Mouse (Mus musculus) cerebral cortex, adult 2 months (tissue): ENCODE results near the gene Wbp11.

ENCODE experiments used
- WGBS: fragments of 180-500 bp; shearing (Covaris S2); methylation state at CpG from one replicate; pipeline ENCODE4 v1.1.7; 2018; 5-methylcytosine and 5-hydroxymethylcytosine counted together

Wbp11 gene

DNA sequence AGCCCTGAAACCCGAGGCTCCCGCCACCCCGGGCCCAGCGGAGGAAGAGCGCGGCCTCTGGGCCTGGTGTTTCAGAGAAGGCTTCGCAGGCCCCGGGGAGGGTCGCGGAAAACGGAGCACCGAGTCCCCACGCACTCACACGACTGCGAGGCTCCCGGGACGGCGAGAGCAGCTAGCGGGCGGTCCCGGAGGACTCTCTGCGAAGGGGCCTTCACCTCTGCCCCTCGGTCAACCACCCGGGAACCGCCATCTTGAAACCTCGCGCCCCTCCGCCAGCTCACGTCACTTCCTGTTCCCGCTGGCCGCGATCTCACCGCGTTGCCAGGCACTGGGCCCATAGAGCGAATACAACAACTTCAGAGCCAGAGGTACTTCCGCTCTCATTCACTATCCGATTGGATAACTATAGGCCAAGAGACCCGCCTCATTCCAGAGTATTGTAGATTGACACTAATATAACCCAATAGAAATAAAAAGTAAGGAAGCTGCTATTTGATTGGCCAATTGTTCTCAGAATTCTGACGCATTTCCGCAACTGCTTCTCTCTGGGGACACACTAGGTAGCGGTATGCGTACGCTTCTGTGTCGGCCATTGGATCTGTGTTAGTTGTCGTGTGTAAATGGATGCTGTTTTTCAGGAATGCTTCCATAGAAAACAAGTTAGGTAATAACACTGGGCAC is at the start of gene Wbp11:
Gene Wbp11, minus strand, starts transcription at position 353 of the 681 bp plus-strand sequence.
- under 1% methylated on average over 45 of the region's 45 CpGs for WGBS

DNA sequence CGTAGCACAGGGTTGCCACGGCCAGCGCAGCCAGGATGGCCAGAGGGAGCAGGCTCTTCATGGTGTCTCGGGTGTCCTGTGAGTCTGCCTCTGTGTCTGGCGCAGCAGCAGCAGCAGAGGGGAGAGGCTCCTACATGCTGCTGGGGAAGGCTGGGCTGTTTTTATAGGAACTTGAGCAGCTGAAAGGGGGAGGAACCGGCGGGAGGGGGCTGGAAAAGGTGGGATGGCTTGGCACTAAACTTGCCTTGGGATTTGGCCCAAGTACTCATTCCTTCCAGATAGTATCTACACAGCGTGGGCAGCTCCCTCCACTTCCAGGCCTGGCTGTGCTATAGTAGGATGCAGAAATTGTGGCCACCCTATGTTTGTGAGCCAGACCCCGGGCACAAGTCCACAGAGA is 47.6 kb upstream of the Wbp11 start, which contains the start of gene Mgp:
Gene Mgp, minus strand, starts transcription at position 154 of the 400 bp plus-strand sequence.
- whole genome bisulfite sequencing: 34% methylated on average over 9 of the region's 9 CpGs

DNA sequence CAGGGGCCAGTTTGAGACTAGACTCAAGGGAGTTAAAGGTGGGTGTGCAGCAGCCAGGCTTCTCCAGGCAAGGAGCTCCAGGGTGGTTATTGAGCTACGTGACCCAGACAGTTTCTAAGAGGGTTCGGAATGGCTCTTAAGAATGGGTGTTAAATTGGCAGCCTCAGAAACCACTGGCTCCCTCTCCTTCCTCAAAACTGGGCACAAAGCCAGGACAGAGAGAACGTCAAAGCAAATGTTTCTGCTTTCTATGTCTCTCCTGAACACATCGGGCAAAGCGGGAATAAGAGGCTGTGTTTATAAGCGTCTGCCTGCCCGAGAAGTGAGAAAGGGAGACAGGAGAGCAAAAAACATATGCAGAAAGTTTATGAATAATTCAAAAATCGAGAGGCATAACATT is 46.6 kb upstream of the Wbp11 start:
- WGBS: 19% methylated on average over 8 of the region's 8 CpGs

DNA sequence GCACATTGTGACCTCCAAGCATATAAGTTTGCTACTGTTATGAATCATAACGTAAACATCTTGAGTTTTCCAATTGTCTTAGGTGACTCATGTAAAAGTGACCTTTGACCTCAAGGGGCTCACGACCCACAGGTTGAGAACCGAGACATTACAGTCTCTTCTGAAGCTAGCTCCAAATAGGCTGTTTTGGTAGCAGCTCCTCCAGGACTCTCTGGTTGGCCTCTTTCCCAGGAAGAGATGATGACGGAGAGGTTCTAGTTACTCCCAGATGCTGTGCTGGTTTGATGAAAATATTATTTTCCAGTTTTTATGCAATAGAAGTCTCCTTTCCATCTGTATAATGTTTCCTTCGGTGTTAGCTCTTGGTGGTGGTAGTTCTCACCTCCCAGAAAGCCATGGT is 40.9 kb upstream of the Wbp11 start:
- WGBS: 65% methylated on average over 5 of the region's 5 CpGs

DNA sequence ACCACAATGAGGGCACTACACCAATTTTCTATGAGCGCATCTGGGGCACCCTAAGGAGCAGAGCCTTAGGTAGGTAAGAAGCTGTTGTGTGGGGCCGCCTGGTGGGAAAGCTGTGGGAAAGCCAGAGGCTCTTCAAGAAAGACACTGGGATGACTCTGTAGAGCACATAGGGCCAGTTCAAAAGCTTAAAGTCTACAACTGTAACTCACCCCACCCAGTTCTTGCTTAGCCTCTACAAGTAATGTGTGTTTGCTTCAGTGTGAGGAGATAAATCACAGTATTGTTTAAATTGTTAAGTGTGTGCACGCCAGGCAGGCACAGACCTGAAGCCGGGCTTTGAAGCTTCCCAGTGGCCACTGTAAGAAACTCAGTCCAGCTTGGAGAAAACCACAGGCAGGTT is 38.1 kb upstream of the Wbp11 start:
- WGBS: 95% methylated on average over 4 of the region's 4 CpGs

DNA sequence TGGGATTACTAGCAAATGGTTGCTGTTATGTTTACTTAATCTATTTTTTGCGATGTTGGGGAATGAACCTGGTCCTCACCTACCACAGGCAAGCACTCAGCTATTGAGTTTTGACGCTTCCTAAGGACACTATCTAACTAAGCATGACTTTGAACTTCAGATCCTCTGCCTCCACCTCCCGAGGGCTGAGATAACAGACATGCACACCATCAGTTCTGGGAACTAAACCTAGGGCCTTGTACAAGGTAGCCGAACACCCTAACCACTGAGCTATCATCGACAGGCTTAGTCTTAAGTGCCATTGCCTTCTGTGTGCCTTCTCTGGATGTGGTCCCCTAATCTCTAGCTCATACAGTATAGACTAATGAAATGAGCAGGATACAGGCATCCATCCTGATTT is 37.3 kb upstream of the Wbp11 start:
- WGBS: 95% methylated on average over 5 of the region's 5 CpGs

DNA sequence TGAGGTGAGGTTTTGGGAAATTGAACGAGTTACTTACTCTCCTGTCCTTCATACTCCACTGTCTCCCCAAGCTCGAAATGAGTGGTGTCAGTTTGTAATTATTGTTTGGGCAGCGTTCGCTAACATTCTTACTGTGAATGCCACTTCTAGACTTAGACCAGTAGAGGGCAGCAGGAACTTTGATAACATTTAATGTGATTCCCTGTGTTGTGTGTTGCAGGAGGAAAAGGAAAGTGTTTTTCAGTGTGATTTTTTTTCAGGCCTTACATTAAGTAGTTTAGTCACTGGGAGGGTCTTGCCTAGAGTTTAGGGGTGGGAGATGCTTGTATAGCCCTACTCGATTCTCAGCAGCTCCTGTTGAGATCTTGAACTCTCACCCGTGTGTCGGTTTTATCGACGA is 33.0 kb upstream of the Wbp11 start:
- WGBS: 36% methylated on average over 9 of the region's 9 CpGs

DNA sequence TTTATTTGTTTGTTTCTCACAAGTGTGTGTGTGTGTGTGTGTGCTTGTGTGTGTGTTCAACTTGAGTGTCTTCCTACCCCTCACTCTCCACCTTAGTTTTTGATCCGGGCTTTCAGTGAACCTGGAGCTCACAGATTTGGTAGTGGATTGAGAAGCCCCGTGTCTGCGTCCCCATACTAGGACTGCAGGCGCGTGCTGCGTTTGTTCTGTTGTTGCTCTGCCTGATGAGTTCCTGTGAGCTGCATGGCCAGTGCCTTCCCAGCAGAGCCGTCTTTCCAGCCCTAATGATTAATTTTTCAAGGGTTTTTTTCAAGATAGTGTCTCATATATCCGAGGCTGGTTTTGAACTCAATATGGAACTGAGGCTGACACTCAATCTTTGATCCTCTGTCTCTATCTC is 30.4 kb upstream of the Wbp11 start:
- WGBS: 92% methylated on average over 8 of the region's 8 CpGs

DNA sequence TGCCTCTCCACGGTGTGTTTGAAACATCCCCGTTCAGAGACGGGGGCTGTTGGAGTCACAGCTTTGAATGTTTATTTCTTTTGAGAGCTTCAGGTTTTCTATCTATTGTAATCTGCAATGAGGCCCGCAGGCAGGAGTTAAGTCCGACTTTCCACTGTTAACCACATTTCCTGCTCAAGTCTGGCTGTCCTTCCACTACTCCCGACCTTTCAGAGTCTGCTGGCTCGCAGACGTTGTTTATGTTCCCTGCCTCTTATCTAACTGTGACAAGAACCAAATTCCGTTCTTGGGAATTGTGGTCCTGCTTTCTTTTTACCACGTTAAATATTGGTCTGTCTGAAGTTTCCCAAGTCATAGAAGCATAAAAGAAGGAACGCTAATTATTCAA is 29.8 kb upstream of the Wbp11 start:
- WGBS: 68% methylated on average over 11 of the region's 11 CpGs

DNA sequence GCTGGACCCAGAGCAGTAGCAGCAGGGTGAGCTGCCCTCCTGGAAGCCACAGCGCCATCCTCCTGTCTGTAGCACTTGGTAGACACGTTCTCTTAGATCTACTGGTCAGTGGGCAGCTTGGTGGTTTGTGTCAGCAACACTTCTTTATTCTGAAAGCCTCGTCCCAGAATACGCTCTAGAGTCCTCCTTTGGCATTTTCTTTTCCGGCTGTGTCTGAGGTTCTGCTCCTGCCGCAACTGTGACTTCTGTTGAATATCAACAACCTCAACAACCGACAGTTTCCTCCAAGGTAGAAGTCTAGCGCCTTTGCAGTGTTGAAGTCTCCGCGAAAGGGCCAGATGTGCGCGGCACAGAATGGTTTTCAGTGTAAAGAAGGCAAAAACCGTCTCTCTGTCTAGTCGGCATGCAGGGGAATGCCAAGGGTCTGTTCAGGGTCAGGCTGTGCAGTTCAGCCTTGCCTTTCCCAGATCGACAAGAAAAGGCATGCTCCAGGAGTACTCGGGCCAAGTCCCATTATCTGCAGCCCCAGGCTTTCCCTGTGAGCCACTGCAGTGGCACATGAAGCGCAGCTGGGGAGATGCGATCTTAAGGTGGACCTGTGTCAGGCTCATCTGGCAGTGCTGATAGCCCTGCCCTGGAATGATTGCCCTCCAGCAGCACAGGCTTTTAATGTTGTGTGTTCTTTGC is 29.3 kb upstream of the Wbp11 start, which contains the start of gene Art4:
Gene Art4, minus strand, starts transcription at position 548 of the 687 bp plus-strand sequence.
- 74% methylated on average over 18 of the region's 18 CpGs for WGBS

DNA sequence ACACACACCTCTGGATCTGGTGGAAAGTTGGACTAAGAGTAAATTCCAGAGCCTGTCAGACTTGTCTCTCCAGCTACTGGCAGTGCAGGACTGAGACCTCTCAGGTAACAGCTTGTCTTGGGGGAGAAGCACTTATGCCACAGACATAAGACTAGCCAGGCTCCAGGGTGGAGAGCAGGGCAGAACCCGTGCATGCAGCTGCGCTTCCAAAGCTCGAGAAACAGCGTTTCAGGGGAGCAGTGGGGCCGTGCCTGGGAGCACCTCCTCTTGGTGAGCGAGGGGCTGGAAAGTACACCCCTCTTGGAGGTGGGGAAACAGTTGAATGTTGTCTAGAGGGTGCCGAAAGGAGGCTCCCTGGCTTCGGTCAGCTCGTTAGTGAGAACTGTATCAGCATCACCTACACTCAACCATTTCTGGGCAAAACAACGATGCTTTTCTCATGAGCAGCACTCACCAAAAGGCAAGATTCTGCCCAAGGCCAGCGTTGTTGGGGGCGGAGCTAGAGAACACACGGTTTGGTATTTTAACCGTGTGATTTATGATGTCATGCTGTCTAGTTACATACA is 28.1 kb upstream of the Wbp11 start:
- 71% methylated on average over 14 of the region's 14 CpGs for WGBS

DNA sequence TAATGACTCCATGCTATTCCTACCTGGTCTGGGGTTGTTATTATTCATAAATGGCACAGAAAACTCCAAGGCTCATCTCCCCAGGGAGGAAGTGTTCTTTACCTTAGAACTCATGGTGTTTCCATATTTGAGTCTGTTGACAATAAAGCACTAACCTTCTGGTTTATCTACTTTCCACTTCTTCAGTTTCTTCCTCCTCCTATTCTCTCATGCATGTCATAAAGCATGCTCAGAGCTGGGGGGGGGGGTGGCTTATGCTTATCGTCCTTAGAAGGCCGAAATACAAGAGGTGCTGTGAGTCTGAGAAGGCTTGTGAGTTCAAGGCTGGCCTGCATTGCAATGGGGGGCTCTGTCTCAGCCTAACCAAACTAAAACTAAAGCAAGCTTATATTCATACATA is 27.1 kb upstream of the Wbp11 start:
- WGBS: 75% methylated on average over 2 of the region's 2 CpGs

DNA sequence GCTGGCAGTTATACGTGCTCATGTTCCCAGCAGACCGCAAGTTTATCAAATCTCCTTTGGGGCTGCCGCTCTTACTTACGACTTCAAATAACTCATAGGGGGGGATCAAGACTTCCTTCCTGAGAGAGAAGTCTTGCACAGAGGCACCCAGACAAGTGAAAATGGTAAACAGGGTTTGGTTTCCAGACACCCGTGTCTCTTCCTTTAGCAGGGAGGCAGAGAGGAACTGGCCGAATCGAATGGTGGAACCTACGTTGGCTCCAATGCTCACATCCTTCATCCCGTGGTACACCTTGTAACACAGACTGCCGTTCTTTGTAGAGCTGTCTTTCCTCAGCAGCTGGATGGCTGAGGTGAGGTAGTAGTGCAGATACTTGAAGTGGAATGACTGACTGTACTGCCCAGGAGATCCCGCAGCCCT is 26.3 kb upstream of the Wbp11 start:
- 87% methylated on average over 11 of the region's 11 CpGs for WGBS

DNA sequence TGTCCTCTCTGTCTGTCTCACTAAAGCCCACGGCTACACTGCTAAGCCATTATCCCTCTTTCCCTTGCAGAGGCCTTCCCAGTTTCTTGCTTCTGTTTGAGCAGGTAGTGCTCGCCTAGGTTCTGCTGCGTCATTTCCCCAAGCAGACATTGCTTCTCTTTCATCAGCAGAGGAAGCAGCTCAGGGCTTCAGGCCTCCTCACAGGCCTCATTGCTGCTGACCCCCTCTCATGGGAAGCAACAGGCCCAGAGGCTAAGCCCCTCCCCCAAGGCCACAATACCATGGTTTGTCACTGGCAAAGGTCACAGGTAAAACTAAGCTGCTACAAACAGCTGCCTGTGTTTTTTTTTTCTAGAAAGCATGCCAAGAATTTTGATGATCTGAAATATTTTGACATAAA is 24.7 kb upstream of the Wbp11 start:
- 75% methylated on average over 3 of the region's 3 CpGs for WGBS

DNA sequence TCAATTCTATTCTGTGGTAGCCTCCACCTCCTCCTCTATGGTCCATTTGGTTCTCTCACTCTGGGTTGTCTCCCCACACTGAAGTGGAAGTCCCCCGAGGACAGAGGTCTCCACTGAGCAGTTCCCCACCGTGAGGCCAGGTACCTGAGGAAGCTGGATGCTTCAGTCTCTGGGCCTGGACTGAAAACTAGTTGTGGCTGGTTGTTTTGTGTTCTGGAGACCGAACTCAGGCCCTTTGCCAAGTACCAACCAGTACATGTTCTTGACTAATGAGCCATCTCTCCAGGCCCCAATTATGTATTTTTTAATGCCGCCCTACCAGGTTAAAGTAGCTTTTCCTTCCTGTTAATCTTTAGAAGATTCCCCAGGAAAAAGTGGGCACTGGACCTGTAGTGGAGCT is 24.3 kb upstream of the Wbp11 start:
- WGBS: 79% methylated on average over 4 of the region's 4 CpGs

DNA sequence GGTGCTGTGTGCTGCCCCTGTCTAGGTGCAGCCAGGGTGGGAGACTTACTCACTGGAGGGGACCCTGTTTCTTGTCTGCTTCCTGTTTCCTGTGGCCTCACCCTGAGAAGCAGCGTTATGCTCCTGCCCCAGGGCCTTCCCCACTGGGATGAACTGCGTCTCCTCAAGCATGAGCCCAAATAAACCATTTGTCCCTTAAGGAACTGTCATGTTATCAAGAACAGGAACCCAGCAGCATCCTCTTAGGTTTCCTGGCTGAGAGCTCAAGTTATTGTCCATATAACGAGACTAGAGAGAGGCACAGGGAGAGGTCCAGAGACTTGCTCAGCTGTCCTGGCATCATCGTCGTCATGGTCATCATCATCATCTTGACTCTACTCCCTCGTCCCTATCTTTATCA is 22.2 kb upstream of the Wbp11 start:
- WGBS: 82% methylated on average over 6 of the region's 6 CpGs

DNA sequence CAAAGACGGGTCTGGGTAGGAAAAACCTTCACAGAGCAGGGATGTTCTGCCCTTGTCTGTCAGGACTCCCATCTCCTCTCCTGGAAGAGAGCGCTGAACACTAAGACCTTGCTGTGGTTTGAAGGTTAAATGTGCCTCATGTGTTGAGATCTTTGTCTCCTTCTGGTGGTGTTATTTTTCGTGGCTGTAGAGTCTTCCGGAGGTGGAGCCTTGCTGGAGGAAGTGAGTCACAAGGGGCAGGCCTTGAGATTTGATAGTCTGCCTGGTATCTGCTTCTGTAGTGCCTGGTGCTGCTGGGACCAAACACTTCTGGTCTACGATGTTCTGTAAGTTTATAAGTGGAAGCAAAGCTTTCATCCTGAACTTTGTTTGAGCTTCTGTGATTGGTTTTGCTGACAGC is 20.9 kb upstream of the Wbp11 start:
- WGBS: 91% methylated on average over 5 of the region's 5 CpGs

DNA sequence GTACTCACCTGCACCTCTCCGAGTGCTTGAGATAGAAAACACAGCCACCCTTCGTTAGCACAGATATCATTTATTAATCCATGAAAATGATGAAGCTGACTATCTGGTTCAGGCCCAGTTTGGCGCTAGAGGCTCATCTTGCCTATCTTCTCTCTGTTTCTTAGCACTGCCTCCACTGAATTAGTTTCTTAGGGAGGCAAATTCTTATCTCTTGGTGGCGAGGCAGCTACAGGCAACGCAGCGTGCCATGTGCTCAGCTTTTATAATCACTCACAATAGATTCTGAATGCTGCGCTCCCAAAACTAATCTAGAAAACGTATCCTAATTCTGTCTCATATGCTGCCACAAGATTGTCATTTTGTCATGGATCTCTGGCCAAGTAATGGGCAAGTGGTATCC is 20.4 kb upstream of the Wbp11 start:
- WGBS: 94% methylated on average over 8 of the region's 8 CpGs

DNA sequence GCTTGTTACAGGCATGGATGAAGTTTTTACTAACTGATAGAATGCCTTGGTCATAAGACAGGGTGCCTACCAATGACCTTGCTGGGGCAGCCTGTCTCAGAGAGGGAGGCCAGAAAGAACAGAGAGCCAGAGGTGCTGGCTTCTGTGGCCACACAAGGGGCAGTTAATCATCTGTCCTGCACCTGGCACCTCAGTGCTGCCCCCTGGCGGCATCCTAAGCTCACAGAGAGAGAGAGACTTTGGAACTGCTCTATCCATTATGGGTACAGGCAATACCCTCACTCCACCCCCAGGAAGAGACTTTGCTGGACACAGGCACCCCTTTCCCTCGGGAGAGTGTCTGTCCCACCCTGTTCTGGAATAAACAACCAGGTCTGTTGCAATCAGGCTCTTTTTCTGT is 19.8 kb upstream of the Wbp11 start:
- 25% methylated on average over 2 of the region's 2 CpGs for WGBS

DNA sequence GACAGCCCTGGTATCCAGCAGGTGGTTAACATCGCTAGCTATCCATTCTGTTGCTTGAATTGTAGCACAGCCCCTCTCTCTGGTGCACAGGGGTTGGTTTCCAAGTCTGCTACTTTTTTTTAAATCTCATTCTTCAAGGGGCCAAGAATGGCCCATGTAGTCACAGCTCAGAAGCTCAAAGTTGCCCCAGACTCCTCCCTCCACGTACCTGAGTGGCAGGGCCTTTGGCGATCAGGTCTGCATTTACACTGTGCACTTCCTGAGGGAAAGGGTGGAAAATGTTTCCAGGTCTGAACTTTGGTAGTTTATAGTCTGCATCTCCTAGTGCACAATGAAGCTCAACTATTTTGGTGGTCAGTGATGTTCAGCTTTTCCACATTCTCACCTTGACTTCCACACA is 19.2 kb upstream of the Wbp11 start:
- 95% methylated on average over 3 of the region's 3 CpGs for WGBS

DNA sequence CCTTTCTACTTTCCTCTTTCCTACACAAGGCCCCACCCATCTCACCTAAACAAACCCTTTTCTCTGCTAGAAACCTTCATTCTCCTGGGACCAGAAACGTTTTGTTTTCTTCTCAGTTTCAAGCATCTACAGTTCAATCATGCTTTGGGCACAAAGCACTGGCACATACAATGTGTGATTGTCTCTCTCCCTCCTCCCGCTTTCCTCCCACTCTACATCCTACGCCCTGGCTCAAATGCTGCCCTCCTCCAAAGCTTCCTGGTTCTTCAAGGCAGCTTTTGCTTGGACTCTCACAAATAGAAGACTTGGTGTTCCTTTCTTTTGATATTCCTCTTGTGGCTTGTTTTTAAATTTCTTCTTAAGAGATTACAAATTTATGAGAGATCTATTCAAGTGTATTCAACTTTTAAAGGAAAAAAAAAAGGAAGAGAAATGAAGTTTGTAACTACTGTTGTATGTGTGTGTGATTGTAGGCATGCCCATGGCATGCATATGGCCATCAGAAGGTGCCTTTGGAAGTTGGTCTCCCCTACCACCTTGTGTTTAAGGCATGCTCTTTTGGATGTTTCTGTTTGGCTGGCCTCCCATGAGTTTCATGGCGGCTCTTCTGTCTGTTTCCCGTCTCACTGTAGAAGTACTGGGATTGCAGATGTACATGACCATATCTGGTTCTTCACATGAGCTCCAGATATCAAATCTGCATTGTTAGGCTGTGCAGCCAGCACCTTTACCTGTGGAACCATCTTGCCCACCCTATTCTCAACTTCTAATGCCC is 17.9 kb upstream of the Wbp11 start:
- 59% methylated on average over 5 of the region's 5 CpGs for WGBS

DNA sequence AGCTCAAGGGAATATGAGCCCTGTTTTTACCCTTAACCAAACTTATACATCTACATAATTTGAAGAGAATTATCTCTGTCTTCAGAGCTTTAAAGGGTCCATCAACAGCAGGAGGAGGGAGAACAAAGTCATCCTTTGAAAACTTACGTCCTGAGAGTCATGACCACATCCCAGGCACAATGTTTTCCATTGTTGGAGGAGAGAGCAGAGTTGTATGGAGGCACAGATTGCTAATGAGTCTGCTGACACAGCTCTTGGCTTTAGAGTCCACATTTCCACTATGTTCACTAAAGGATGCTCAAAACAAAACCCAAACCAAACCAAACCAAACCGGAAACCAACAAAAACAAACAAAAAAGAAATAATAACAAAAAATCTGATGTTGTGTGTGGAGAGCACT is 16.9 kb upstream of the Wbp11 start:
- WGBS: 54% methylated on average over 2 of the region's 2 CpGs
